Mouse (Mus musculus): ENCODE results near the gene Ipo11.

The Ipo11 gene

GRCm38 (mm10) chr13:106813519-106813918 lies 123.2 kb downstream of the Ipo11 start:
- no peak for DNase-seq

DNA sequence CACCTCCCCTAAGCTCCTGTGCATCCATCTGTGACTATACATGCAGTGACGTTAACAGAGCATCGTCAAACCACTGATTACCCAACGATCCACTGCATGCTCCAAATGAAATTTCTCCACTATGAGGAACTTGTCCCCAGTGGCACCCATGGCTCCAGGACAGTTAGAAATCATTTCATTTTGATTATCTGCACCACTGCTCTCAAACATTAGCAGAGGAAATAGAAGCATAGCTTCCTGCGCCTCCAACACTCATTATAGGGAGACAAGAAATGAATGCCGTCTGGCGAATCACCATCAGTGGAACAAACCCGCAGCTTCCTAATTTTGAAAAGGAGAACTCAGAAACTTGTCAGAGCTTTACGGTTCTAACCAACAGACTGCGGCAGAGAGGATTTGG lies 123.7 kb downstream of the Ipo11 start:
- DNase-seq, result no peak

DNA sequence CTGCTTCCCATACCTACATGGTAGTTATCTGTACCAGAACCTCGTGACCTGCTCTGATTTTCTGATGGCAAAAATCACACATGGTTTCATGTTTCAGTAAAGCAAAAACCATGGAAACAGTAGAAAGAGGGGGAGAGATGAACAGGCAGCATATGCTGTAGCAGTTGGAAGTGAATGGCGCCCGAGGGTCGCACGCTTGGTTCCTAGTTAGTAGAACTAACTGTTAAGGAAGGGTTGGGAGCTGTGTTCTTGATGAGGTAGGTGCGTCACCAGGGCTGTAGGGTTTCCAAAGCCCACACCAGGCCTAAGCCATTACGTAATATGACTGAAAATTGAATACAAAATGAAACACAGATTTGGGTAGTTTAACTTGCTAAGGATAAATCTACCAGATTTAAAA lies 126.6 kb downstream of the Ipo11 start:
- DNase-seq, result no peak

DNA sequence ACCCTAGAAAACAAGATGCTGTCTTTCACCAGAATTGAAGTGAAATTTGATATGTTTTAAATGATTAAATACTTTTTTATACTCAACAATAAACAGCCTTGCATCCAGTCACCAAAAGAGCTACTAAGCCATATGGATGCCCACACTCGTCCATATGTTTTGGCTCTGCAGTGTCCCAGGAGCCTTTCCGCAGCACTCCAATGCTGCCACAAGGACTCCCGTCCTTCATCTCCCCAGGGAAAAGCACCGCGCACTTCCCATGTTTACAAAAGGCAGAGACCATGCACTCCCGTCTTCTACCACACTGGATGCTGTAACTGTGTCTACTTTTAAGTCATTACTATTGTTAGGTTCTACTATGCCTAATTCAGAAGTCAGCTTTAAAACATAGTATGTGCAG lies 127.9 kb downstream of the Ipo11 start:
- DNase-seq, result no peak

- DNase-seq, result no peak
Observed at GRCm38 (mm10) chr13:106808315-106808714, 128.4 kb downstream of the Ipo11 start.

DNA sequence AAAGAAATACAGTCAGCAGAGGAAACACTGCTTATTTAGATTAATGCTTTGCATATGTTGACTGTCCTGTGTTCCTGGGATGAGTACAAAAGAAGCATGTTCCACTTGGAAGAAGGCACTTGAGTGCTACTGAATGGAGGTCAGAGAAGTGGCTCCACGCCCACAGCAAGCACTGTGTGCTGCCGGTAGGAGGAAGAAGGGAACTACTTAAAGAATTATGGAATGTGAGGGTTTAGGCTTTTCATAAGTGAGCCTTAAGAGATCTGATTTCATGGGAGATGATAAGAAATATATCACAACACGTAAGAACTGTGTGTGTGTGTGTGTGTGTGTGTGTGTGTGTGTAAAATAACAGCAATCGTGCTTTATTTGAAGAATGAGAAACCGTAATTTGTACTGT lies 129.5 kb downstream of the Ipo11 start:
- DNase-seq, result no peak

DNA sequence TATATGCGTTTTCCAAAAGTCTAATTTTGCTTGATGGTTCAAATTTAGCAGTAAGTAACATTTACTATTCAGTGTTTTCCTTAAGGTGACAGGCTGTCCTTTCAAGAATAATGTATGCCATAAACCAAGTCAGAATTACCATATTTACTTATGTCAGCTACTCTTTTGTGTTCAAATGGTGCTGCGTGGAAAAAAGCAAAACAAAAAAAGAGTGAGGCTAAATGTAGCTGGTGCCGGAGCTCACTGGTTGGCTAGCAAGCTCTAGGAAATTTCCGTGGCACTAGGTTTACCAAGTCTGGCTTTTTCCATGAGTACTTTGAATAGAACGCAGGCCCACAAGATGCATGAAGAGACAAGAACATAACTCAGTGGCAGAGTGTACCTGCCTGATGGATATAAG lies 131.6 kb downstream of the Ipo11 start:
- no peak for DNase-seq

- DNase-seq, result no peak
Observed at GRCm38 (mm10) chr13:106798026-106798425, 138.7 kb downstream of the Ipo11 start.

GRCm38 (mm10) chr13:106788817-106789216 lies 147.9 kb downstream of the Ipo11 start:
- no peak for DNase-seq

DNA sequence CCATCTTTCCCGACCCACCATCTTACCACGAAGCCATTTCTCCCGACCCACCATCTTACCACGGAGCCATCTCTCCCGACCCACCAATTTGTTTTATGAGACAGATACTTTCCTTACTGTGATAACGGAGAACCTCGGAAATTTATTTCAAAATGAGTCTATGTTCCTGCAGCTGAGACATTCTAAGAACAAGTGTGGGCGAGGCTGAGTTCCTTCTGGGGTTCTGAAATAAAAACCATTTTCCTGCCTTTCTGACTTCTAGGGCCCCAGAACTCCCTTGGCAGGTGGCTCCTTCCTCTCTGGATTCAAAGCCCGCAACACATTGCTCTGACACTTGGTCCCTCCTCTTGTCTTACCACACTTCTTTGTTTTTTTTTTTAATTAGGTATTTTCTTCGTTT lies 168.0 kb downstream of the Ipo11 start:
- DNase-seq, result no peak

GRCm38 (mm10) chr13:106762611-106763010 lies 174.1 kb downstream of the Ipo11 start:
- DNase-seq, result no peak

DNA sequence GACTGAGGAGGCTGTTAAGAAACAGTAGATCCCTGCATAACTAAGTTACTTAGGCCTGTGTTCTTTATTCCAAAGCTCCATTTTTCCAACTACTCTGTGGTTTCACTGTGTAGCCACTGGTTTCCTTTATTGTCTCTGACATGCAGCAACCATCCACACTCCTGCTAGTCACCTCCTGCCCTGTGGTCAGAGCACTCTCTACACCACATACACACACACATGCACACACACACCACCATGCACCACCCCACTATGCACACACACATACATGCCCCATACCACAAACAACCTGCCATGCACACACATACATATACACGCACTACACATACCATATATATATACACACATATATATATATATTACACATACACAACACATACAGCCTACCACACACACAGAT lies 175.1 kb downstream of the Ipo11 start:
- DNase-seq, result no peak

- peak; percentile 53 to 64 for DNase-seq
Observed at GRCm38 (mm10) chr13:106760232-106760875, 176.4 kb downstream of the Ipo11 start.

- no peak for DNase-seq
Observed at GRCm38 (mm10) chr13:106755892-106756291, 180.9 kb downstream of the Ipo11 start.

DNA sequence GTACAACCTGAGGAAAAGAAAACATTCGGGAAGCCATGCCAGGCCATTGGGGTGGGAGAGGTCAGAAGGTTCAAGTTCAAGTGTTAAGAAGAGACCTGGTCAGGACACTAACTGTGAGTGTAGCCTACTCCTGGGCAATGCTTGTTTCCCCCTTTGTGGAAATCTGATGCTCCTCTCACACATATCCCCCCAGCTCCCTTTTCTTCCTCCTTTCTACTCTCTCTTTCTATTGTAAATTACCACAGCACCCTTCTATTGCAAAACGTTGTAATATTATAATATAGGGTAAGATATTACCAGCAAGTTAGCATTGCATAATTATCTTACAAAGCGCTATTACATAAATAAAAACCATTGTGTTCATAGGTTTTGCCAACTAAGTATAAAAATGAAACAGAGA lies 182.5 kb downstream of the Ipo11 start:
- no peak for DNase-seq

- DNase-seq, result no peak
Observed at GRCm38 (mm10) chr13:106751951-106752350, 184.8 kb downstream of the Ipo11 start.

- no peak for DNase-seq
Observed at GRCm38 (mm10) chr13:106746823-106747222, 189.9 kb downstream of the Ipo11 start.

- DNase-seq, result no peak
Observed at GRCm38 (mm10) chr13:106745201-106745600, 191.6 kb downstream of the Ipo11 start.
